Mouse (Mus musculus) heart, embryonic 15.5 days (tissue): ENCODE results near the gene Zfp53. TPM values are rescaled to one million over a fixed set of nuclear protein-coding genes. Genes with fewer than 3 reads are reported as not detected.

Source experiments
- polyA plus RNA-seq: library from polyadenylated mRNA; unstranded; fragments of >200 nt; fragmentation: Nextera tagmentation; extraction: Ambion mirVana; gene quantifications from 2 replicates; pipeline ENCODE4 v1.2.1, GENCODE M21; 2015

The Zfp53 gene
- polyA plus RNA-seq, 1 experiment from 2014 or later = 4.9 TPM

Other genes with a start within 250 kb of the Zfp53 start
- not detected in 2 replicates for gene Vmn1r235, start 232.6 kb upstream of the Zfp53 start, polyA plus RNA-seq
- not detected in 2 replicates for gene Vmn1r236, start 206.1 kb upstream of the Zfp53 start, polyA plus RNA-seq
- gene Vmn1r237, start 177.1 kb upstream of the Zfp53 start, polyA plus RNA-seq = not detected in 2 replicates
- gene Zfp677, start 105.2 kb upstream of the Zfp53 start, polyA plus RNA-seq = 1.9 and 2.0 TPM in 2 replicates
- 2.8 and 4.9 TPM in 2 replicates for gene Zfp54, start 65.8 kb upstream of the Zfp53 start, polyA plus RNA-seq
- 9.3 and 11.0 TPM in 2 replicates for gene Zfp51, start 38.6 kb upstream of the Zfp53 start, polyA plus RNA-seq
- 4.0 TPM in 2 replicates for gene Zfp52, start 46.5 kb downstream of the Zfp53 start, polyA plus RNA-seq
- gene Zfp948, start 78.0 kb downstream of the Zfp53 start, polyA plus RNA-seq = 9.7 and 11.4 TPM in 2 replicates
- 2.6 and 2.7 TPM in 2 replicates for gene Zfp983, start 161.6 kb downstream of the Zfp53 start, polyA plus RNA-seq
- 2.6 and 3.9 TPM in 2 replicates for gene Gm10226, start 202.9 kb downstream of the Zfp53 start, polyA plus RNA-seq
- 5.3 and 6.0 TPM in 2 replicates for gene Zfp760, start 218.7 kb downstream of the Zfp53 start, polyA plus RNA-seq
- gene Zfp229, start 241.8 kb downstream of the Zfp53 start, polyA plus RNA-seq = 4.2 and 6.7 TPM in 2 replicates